Mouse (Mus musculus) T-cell, adult 2 months (primary cell): ENCODE measurements around the gene Tjap1.

ENCODE experiments used
- DNase-seq: peaks from one replicate; pipeline ENCODE4 v3.0.0; 2022; ENCODE audit warnings: low spot score

The Tjap1 gene

DNA sequence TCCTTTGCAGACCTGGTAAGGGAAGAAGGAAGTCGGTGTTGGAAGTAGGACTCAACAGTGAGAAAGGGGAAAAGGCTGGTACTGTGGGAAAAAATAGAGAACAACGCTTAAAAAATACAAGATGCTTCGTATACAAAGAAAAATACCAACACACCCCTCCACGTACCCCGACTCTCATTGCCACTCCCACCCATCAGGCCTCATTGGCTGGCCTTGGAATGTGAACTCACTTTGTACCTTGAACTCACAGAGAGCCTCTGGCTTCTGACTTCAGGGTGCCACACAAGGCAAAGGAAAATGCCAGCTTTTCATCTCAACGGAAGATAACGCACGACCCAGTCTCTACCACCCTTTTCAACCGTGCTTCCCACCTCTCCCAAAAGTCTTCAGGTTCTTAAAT lies 314 bp upstream of the Tjap1 start:
- no peak for DNase-seq

- no peak for DNase-seq
Observed at GRCm38 (mm10) chr17:46278011-46278765, 4.6 kb downstream of the Tjap1 start.

DNA sequence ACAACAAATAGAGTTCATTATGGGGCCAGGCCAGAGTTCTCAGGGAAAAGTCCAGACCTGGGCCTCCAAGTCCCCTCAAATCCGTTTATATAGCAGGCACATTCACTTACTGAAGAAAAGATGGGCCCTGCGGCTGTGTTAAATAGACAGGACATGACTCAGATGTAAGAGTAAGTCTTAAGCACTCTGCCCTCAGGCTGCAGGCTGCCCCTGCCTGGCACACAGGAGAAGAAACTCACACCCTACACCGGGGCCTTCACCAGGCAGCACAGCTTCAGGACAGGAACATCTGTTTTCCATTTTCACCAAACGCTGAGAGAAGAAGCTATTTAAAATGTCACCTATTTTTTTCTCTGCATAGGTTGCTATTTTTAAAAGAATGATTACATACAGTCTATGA lies 5.2 kb downstream of the Tjap1 start:
- no peak for DNase-seq

GRCm38 (mm10) chr17:46275506-46275905 lies 7.3 kb downstream of the Tjap1 start:
- no peak for DNase-seq

- no peak for DNase-seq
Observed at GRCm38 (mm10) chr17:46275034-46275433, 7.8 kb downstream of the Tjap1 start.

DNA sequence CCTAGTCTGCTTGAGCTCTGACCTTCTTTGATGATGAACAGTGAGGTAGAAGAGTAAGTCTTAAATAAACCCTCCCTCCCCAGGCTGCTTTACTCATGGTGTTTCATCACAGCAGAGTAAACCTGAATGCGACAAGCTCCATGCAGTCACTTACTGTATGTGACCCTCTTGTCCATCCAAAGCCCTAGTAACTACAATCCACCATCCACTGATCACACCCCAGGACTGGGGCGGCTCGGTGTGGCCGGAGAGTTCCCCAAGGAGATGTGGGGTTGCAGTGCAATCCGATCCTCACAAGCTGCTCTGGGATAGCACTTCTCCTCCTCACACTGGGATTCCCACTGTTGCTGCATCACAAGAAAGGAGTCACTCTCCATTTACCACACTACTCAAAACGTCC lies 8.4 kb downstream of the Tjap1 start:
- no peak for DNase-seq

- no peak for DNase-seq
Observed at GRCm38 (mm10) chr17:46273803-46274236, 9.0 kb downstream of the Tjap1 start.

DNA sequence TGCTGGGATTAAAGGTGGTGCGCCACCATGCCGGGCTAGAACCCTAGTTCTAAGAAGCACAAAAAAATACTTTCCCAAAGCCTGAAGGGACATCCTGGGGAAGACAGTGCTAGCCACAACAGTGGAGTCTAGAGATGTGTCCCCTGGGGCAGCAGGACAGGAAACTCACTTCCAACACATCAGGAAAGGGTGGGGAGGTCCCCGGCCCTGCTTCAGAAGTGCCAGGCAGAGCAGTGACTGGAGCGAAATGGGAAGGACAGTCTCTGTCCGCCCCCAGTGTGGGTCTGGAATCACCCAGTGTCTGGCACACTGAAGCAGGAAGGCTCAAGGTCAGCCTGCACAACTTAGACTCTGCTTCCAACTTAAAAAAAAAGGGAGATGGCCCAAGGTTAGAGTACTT lies 10.2 kb downstream of the Tjap1 start:
- DNase-seq: no peak

- no peak for DNase-seq
Observed at GRCm38 (mm10) chr17:46272058-46272457, 10.8 kb downstream of the Tjap1 start.

DNA sequence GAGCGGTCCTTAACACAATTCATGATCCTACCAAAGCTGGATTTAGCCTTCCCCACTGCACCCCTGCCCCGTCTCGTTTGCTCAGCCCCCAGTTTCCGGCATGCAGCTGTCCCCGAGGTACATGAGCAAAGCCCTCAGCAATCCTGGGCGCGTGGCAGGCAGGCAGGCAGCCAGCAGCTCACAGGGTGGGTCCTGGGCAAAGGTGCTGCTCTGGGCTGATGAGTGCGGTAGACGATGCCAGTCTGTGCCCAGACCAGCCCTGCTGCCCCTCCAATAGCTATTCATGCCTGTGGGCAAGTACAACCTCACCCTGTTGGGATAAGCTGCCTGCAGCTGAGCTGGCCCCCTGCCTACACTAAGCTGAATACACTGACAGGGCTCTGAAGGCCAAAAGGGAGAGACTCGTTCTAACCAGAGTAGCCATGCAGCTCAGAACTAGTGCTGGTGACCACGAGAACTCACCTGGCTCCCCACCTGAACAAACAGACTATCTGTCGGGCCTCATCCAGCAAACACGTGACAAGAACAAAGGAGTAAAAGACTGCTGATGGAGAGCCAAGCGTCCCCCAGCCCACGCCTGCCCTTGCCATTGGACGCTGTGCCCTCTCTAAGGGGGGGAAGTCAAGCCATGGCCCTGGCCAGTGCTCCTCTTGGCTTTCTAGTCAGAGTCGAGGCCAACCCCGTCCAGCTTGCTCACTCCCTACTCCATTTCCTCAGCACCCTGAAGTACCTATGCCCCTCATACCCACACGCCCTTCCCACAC lies 12.9 kb downstream of the Tjap1 start:
- DNase-seq: no peak

DNA sequence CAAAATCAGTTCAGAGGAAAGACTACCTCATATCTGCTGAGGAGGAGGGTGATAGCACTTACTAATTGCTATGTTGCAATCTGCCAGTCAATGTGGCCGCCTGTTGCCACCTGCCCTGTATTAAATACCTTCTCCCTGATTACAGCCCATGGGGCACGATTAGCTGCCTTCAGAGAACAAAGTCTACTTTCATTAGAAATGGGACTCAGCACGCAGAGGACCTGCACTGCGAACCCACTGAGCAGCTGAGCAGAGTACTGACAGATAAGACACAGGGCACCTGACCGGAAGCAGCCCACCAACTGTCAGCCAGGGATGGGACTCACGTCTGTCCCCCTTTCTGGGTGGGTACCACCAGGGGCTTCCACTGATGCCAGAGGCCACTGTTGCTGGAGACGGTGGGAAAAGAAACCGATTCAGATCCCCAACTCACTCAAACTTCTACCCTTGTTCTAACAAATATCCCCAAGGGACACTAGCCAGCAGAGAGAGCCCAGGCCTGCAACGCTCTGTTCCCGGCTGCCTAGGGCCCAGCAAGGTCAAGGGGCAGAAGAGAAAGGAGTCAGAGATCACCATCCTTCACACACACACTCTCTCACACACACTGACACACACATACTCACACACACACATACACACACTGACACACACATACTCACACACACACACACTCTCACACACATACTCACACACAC lies 14.7 kb downstream of the Tjap1 start:
- no peak for DNase-seq

DNA sequence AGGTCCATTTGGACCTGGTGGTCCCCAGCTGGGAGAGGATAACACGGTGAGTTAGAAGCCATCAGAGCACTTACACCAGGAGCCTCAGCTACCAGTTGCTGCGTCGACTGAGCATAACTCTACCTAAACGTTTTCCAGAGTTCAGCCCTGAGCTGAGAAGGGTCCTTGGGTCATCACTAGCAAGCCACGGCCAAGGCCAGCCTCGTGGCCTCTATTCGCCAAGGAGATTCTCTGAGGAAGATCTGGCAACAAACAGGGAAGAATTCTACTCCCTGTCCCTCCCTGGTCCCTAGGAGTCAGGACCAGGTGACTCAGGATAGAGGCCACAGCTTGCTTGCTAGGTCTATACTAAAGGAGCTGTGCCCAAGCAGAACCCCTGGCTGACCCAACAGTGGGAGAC lies 15.3 kb downstream of the Tjap1 start:
- DNase-seq: no peak

DNA sequence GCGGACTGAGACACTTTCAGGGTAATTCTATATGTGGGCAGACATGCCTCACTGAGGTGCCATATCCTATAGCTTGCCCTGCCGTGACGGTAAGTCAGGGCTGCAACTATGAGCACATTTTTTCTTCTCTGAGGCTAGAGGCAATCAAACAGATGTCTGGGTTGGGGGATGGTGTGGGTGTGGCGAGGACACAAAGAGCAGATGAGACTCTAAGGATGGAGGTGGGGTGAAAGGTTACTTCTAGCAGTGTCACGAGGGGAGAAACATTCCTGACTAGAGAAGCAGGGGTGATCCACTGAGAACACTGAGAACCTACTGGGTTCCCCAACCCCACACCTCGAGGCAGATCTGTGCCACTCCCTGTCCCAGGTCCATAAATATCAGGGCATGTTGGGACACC lies 15.8 kb downstream of the Tjap1 start:
- DNase-seq: no peak

DNA sequence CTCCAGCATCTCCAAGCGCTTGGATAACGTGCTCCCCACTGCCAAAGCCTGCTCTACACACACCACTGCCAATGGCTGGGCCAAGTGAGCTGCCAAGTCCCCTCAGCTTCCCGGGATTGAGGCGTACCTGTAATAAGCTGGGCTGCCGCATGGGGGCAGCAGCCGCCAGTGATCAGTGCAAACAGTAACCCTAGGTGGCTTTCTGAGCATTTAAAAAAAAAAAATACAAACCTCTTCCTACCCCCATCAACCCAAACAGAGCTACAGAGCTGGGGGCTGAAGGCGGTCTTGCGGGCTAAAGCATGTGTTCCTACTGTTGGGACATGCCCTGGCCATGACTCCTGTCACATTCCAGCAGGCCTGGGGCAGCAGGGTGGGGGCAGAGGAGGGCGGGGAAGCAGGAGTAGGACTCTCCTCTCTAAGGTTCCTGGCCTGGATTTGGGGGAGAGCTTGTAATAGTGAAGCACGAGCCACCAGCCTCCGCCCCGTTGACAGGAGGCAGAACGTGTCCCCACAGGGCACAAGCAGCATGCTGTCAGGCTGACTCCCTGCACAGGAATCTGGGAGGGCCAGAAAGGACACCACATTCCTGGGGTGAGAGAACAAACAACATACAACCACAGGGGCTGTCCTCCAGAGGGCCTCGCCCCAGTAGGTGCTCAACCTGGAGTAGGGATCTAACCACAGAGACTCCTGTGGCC lies 16.8 kb downstream of the Tjap1 start:
- peak; percentile 66 for DNase-seq

- DNase-seq: no peak
Observed at GRCm38 (mm10) chr17:46265502-46265901, 17.3 kb downstream of the Tjap1 start.

- no peak for DNase-seq
Observed at GRCm38 (mm10) chr17:46262201-46262694, 20.6 kb downstream of the Tjap1 start.

DNA sequence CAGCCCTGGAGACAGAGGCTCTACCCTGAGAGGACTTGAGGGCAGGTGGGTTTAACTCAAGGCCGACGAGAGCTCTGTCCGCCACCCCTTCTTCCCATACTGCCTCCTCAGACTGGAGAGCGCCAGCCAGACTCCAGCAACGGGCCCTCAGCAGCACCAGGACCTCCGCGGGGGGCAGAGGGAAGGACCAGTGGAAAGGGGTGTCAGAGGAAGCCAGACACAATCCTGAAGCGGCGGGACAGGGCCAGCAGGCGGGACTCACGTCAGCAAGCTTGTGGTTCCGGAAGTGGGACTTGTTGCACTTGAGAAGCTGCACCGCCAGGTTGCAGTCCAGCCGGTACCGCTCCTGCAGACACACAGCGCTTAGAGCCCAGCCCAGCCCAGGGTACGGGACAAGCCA lies 23.2 kb downstream of the Tjap1 start:
- no peak for DNase-seq

- DNase-seq: no peak
Observed at GRCm38 (mm10) chr17:46258279-46259053, 24.4 kb downstream of the Tjap1 start.

DNA sequence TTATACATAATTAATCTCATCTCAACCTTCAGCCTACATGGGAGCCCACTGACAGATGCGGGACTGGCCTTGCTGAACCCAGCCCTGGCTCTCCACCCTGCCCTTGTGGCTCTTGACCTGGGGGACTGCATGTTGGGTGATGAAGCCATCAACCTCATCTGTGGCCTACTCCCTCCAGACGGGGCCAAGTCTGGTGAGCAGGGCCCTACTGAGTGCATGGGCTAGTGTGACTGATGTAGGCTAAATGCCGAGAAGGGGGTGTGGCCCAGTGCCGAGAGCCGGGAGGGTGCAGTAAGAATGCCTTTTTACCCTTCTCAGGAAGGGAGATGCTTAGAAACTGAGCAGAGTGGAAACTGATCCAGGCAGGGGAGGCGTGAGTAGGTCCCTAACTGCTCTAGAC lies 27.7 kb downstream of the Tjap1 start:
- no peak for DNase-seq

DNA sequence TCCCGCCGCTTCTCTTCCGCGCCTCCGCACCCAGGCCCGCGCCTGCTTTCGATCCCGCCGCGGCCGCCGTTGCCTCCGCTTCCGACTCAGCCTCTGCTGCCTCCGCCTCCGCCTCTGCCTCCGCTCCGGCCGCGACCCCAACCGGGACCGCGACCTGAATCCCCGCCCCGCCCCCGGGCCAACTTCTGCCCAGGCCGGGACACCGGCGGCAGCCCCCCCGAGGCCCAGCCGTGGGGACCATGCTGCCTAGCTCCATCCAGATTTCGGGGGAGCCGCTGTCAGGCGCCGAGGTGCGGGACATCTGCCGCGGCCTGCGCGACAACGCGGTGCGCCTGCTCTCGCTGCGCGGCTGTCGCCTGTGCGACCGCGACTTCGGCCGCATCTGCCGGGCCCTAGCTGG lies 28.7 kb downstream of the Tjap1 start:
- DNase-seq: no peak

DNA sequence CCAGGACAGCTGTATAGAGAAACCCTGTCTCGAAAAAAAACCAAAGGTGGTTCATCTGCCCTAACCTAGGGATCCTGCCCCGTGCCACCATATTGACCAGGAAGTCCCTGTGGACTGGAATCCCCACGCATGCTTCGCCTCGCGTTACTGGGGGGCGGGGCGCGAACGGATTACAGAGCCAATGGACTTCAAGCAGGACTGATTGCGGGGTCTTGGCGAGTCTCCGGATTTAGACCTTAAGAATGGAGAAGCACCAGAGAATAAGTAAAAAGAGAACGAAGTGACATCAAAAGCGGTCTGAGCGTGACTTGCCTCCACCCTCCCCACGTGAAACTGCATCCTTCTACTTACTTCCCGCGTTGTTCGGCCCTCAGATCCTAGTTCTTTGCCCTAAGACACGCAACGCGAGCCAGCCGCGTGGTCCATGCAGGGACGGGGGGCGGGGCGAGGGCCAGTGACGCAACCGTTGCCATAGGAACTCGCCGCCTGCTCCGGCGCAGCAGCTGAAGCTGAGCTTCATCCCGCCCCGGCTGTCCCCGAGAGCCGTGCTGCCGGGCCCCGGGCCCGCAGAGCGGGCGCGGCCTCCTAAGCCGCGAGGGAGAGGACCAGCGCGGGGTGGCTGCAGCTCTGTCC lies 29.3 kb downstream of the Tjap1 start, which contains the start of gene Lrrc73:
Gene Lrrc73 (plus strand): TSS at position 80 of the 633 bp plus-strand sequence.
- peak; percentile 91 for DNase-seq
